Mouse (Mus musculus): ENCODE data around the gene Gphb5. TPM values are rescaled to one million over a fixed set of nuclear protein-coding genes. Genes with fewer than 3 reads are reported as not detected.

The Gphb5 gene
- total and polyA plus RNA-seq, 2 experiments from 2014 or later = not detected

DNA sequence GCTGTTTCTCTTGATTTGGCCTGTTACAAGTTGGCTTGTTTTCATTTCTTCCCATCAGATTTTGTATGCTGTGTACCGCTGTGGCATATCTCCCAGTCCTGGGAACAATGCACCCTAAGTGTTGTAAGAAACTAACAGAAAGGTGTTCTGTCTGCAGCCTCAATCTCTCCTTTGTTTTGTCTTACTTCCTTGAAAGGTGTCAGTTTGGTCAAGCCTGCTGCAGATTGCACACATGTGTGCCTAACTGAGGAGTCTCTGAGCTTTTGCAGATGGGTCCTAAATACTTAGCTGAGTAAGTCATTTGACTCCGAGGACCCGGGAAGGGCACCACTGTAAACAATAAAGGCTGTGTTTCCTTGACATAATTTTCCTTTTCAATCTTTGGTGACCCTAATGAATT, 20.0 kb downstream of the Gphb5 start:
- 51% methylated on average over 3 of the region's 3 CpGs for WGBS

DNA sequence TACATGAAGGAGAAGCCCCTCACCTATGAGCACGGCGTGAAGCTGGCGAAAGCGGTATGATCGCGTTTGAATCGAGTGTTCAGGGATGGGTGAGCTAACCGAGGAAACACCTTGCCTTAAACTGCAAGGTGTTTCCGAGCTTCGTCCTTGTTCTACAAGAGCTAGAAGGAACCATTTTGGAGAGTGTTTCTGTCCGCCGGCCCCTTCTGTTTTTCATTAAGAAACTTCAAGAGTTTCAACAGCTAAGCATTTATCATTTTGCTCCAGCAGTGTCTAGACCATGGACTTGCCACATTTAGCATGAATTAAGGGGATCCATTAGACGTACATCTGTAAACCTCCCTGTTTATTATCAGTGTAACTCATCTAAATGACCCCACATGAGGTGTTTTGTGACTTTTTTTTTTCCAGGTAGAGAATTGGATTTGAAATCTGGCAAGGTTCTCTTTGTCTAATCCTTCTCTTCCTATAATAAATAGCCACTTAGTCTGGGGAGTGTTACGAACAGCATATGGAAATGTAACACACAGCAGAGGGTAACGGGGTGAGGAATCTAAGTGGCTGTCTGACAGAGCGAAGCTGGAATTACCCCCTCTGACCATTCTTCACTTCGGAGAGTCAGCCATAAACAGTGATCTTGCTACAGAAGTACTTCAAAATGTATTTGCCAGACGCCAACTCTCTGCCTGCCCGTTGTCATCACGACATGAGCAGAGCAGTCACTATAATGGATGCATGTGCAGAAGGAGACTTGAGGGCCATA, 22.4 kb downstream of the Gphb5 start:
- no peak for DNase-seq
- 87% methylated on average over 20 of the region's 20 CpGs for WGBS

More for the DNA sequence above, 20.0 kb downstream of the Gphb5 start:
- no peak for ATAC-seq
- Histone ChIP-seq H3K27me3 (ENCODE audit: insufficient read depth, low read length) (no peaks in the 10 kb centered on the region), H3K4me3 (ENCODE audit: low read depth, low read length) (no peak overlapping the region), H3K9ac (no peak overlapping the region), H3K4me2 (ENCODE audit: low read depth) (no peak overlapping the region), H3K4me1 (ENCODE audit: insufficient read depth) (no peaks in the 10 kb centered on the region), H3K27ac (ENCODE audit: low read depth, low read length) (no peak overlapping the region), H3K36me3 (ENCODE audit: insufficient read depth) (no peaks in the 10 kb centered on the region), H3K9me3 (ENCODE audit: low read length) (no peaks in the 10 kb centered on the region)
- DNase-seq = no peak
- TF ChIP-seq CTCF (IDR thresholded peaks at IDR 0.05; ENCODE audit: low read depth) = no peak

DNA sequence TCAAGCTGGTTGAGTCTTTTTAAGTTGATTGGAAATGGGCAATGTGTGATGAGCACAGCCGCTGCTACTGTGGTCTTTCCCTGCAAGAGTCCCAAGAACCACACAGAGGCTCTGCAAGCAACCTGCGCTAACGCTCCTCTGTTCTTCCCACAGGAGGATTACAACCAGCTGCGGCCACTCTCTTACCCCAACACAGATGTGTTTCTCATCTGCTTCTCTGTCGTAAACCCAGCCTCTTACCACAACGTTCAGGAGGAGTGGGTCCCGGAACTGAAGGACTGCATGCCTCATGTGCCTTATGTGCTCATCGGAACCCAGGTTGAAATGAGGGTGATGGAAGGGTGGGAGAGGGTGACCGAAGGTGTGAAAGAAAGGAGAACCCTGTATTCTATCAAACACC, 25.1 kb downstream of the Gphb5 start:
- Histone ChIP-seq H3K4me2 (ENCODE audit: low read depth) (no peak overlapping the region), H3K4me1 (ENCODE audit: insufficient read depth) (no peaks in the 10 kb centered on the region), H3K27ac (ENCODE audit: low read depth, low read length) (no peak overlapping the region), H3K36me3 (ENCODE audit: insufficient read depth) (no peaks in the 10 kb centered on the region), H3K9ac (no peak overlapping the region), H3K27me3 (ENCODE audit: insufficient read depth, low read length) (no peaks in the 10 kb centered on the region), H3K9me3 (ENCODE audit: low read length) (no peaks in the 10 kb centered on the region), H3K4me3 (ENCODE audit: low read depth, low read length) (no peak overlapping the region)
- 85% methylated on average over 9 of the region's 9 CpGs for WGBS
- no peak for TF ChIP-seq CTCF (IDR thresholded peaks at IDR 0.05; ENCODE audit: low read depth)
- no peak for DNase-seq
- no peak for ATAC-seq

More for the DNA sequence above, 22.4 kb downstream of the Gphb5 start:
- no peaks in the 10 kb centered on the region for H3K27me3 ChIP-seq (ENCODE audit: insufficient read depth, low read length)
- no peak for TF ChIP-seq CTCF (IDR thresholded peaks at IDR 0.05; ENCODE audit: low read depth)
- H3K9me3 ChIP-seq (ENCODE audit: low read length) = no peaks in the 10 kb centered on the region
- no peak overlapping the region for H3K4me3 ChIP-seq (ENCODE audit: low read depth, low read length)
- H3K27ac ChIP-seq (ENCODE audit: low read depth, low read length) = no peak overlapping the region
- no peak overlapping the region for H3K9ac ChIP-seq
- H3K36me3 ChIP-seq (ENCODE audit: insufficient read depth) = no peaks in the 10 kb centered on the region
- H3K4me1 ChIP-seq (ENCODE audit: insufficient read depth) = no peaks in the 10 kb centered on the region
- no peak for ATAC-seq
- H3K4me2 ChIP-seq (ENCODE audit: low read depth) = no peak overlapping the region

DNA sequence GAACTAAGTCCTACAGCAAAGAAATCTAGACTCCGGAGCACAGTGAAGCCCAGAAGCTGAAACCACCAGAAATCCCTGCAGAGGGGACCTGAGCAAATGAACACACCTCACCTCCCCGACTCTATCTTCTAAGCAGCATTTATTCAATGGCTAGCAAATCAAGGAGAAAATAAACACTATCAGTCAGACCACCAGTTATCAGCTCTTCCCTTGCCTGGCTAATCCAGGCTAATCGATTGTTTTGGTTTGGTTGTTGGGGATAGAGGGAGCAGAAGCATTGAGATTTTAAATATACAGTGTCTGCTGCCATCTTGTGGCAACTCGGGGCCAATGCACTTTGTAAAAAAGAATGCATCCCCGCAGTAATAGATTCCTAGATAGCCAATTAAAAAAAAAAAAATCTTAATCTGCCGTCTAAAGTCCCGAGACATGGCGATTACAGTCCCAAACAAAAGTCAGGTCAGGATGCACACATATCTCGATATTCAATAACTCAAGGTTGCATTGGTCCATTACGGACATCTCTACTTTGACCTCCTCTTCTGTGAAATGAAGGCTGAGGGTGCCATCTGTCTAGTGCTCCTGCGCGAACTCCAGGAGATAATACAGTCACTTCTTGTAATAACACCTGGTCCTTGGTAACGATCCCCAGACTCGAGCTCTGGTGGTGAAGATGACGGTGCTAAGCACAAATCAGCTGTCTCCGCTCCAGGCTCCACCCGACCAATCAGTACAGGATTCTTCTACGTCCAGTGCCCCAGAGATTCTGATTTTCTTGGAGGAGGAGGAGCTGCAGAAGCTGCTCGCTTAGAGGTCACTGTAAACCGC, 27.1 kb downstream of the Gphb5 start:
- Histone ChIP-seq H3K4me3 (ENCODE audit: low read depth, low read length) (peak overlapping the region; percentile 17; the same call in 1 of the 2 replicates), H3K4me1 (ENCODE audit: insufficient read depth) (no peaks in the 10 kb centered on the region), H3K4me2 (ENCODE audit: low read depth) (peak overlapping the region; percentile 35), H3K36me3 (ENCODE audit: insufficient read depth) (no peaks in the 10 kb centered on the region), H3K27me3 (ENCODE audit: insufficient read depth, low read length) (no peaks in the 10 kb centered on the region), H3K9me3 (ENCODE audit: low read length) (no peaks in the 10 kb centered on the region), H3K9ac (no peak overlapping the region), H3K27ac (ENCODE audit: low read depth, low read length) (no peak overlapping the region)
- WGBS = 39% methylated on average over 20 of the region's 20 CpGs
- TF ChIP-seq CTCF (IDR thresholded peaks at IDR 0.05; ENCODE audit: low read depth) = peak; percentile 82
- ATAC-seq (peak; percentile 70), DNase-seq (peak; percentile 86)

DNA sequence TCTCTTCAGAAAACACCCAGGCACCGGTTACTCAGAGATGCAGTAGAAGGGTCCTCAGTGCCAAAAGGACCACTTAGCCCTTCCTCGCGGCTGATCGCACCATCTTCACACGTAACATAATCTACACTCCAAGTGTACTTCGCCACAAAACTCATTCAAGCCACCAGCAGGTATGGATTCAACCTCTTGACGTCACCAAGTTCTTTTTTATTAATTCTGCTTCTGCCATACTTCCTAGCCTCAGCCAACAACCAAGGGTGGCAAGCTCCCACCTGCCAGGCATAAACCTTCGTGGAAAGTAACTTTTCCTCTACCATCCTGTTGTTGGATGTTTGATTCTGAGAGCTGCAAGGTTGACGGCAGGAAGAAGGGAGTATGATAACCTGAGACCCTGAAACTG, 28.1 kb downstream of the Gphb5 start:
- Histone ChIP-seq H3K27ac (ENCODE audit: low read depth, low read length) (no peak overlapping the region), H3K36me3 (ENCODE audit: insufficient read depth) (no peaks in the 10 kb centered on the region), H3K9ac (no peak overlapping the region), H3K9me3 (ENCODE audit: low read length) (no peaks in the 10 kb centered on the region), H3K4me1 (ENCODE audit: insufficient read depth) (no peaks in the 10 kb centered on the region), H3K4me2 (ENCODE audit: low read depth) (no peak overlapping the region), H3K4me3 (ENCODE audit: low read depth, low read length) (no peak overlapping the region), H3K27me3 (ENCODE audit: insufficient read depth, low read length) (no peaks in the 10 kb centered on the region)
- ATAC-seq (no peak), DNase-seq (no peak)
- TF ChIP-seq CTCF (IDR thresholded peaks at IDR 0.05; ENCODE audit: low read depth) = no peak
- 89% methylated on average over 9 of the region's 9 CpGs for WGBS

DNA sequence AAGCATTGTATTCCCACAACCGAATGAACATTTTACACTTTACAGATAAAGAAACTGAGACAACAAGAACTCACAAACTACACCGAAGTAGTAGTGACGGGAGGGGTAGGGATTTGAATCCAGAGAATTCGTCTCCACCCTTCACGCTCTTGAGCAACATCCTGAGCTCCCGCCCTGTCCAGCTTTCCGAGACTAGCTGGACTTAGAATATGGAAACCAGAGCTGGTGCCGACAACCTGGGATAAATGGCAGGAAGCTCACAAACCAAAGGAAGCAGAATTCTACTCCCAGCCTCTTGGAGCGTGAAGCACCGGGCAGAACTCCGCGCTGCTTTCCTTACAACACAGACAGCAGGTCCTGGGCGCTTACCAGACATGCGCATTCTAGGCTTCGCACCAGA, 28.7 kb downstream of the Gphb5 start:
- Histone ChIP-seq H3K27ac (ENCODE audit: low read depth, low read length) (no peak overlapping the region), H3K4me2 (ENCODE audit: low read depth) (no peak overlapping the region), H3K27me3 (ENCODE audit: insufficient read depth, low read length) (no peaks in the 10 kb centered on the region), H3K4me3 (ENCODE audit: low read depth, low read length) (no peak overlapping the region), H3K36me3 (ENCODE audit: insufficient read depth) (no peaks in the 10 kb centered on the region), H3K9ac (no peak overlapping the region), H3K9me3 (ENCODE audit: low read length) (no peaks in the 10 kb centered on the region), H3K4me1 (ENCODE audit: insufficient read depth) (no peaks in the 10 kb centered on the region)
- ATAC-seq (no peak), DNase-seq (no peak)
- WGBS = 92% methylated on average over 15 of the region's 15 CpGs
- TF ChIP-seq CTCF (IDR thresholded peaks at IDR 0.05; ENCODE audit: low read depth) = no peak

DNA sequence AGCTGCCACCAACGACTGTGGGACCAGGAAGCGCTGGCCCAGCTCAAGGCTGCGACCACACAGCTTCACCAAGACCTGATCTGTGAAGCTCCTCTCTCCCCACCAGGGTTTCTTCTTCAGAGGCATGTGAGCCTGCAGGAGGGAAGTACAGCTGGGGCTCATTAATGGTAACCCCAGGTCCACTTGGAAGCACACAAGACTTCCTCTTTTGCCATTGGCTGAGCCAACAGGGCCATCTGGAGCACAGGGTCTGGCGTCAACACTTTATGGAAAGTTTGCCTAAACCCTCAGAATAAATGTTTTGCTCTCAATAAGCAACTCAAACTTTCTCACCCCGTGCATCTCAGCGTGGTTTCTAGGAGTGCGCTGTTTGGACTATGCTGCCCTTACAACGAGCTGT, 29.4 kb downstream of the Gphb5 start:
- no peaks in the 10 kb centered on the region for H3K9me3 ChIP-seq (ENCODE audit: low read length)
- no peaks in the 10 kb centered on the region for H3K4me1 ChIP-seq (ENCODE audit: insufficient read depth)
- H3K27me3 ChIP-seq (ENCODE audit: insufficient read depth, low read length) = no peaks in the 10 kb centered on the region
- ATAC-seq (no peak), DNase-seq (no peak)
- no peak overlapping the region for H3K4me3 ChIP-seq (ENCODE audit: low read depth, low read length)
- H3K9ac ChIP-seq = no peak overlapping the region
- TF ChIP-seq CTCF (IDR thresholded peaks at IDR 0.05; ENCODE audit: low read depth) = no peak
- no peak overlapping the region for H3K4me2 ChIP-seq (ENCODE audit: low read depth)
- H3K27ac ChIP-seq (ENCODE audit: low read depth, low read length) = no peak overlapping the region
- WGBS = 88% methylated on average over 8 of the region's 8 CpGs
- H3K36me3 ChIP-seq (ENCODE audit: insufficient read depth) = no peaks in the 10 kb centered on the region
